Mouse (Mus musculus) embryonic fibroblast, embryonic 13.5 days (primary cell): ENCODE data around the gene Tspyl1.

Experiments
- CTCF ChIP-seq: IDR thresholded peaks from 2 replicates; pipeline ENCODE4 v1.5.1; 2011; ENCODE audit warnings: mild to moderate bottlenecking, control low read depth, low read length, moderate library complexity, borderline replicate concordance; ENCODE audit not compliant: insufficient read depth
- POLR2A ChIP-seq: IDR thresholded peaks from 2 replicates; pipeline ENCODE4 v1.6.1; 2011; ENCODE audit warnings: low read depth, mild to moderate bottlenecking, control low read depth, low read length, moderate library complexity

- TF ChIP-seq CTCF (no peak), POLR2A (no peak)
Observed at GRCm38 (mm10) chr10:34233931-34234745, 47.9 kb upstream of the Tspyl1 start.
